Mouse (Mus musculus): ENCODE measurements around the gene Ctdsp1. TPM values are rescaled to one million over a fixed set of nuclear protein-coding genes. Genes with fewer than 3 reads are reported as not detected.
"Not testable (repeated sequence)": the region's sequence is repeated elsewhere in the genome, so short reads cannot be mapped to it uniquely, and the experiment has no call there.

The Ctdsp1 gene
- total RNA-seq, 2 experiments from 2014 or later, result 26.8 to 84.0 TPM

DNA sequence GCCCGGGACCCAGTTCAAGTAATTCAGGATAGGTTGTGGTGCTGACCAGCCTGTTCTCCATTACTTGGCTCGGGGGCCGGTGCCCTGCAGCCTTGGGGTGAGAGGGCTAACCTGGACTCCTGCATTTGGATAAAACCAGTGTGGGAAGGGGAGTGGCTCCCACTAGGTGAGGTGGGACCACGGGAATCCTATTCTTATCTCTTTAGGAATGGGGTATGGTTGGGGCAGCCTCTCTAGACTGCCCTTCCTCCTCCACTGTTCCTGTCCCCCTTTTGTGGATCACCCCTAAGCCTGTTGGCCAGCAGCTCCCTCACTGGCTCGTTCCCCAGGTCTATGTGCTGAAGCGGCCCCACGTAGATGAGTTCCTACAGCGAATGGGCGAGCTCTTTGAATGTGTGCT, 3.0 kb downstream of the Ctdsp1 start:
- no peak for ATAC-seq (replicated peaks; ENCODE audit: low FRiP score, low TSS enrichment, poor library complexity, severe bottlenecking)

- ATAC-seq (replicated peaks; ENCODE audit: low FRiP score, low TSS enrichment, poor library complexity, severe bottlenecking), result no peak
Observed at GRCm38 (mm10) chr1:74394858-74395257, 3.5 kb downstream of the Ctdsp1 start.

DNA sequence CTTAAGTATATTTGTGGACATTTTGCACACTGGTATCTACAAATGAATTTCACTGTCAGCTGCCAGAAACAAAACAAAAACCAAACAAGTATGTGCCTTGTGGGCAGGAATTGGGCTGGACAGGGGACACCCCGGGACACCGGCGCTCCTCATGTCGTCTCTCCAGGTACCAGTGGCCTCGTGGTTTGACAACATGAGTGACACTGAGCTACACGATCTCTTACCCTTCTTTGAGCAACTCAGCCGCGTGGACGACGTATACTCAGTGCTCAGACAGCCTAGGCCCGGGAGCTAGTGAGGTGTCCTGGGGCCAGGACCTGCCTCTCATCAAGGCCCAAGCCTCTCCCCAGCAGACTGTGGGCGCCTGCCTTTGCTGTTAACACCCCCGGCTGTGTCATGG, 4.0 kb downstream of the Ctdsp1 start:
- no peak for ATAC-seq (replicated peaks; ENCODE audit: low FRiP score, low TSS enrichment, poor library complexity, severe bottlenecking)

DNA sequence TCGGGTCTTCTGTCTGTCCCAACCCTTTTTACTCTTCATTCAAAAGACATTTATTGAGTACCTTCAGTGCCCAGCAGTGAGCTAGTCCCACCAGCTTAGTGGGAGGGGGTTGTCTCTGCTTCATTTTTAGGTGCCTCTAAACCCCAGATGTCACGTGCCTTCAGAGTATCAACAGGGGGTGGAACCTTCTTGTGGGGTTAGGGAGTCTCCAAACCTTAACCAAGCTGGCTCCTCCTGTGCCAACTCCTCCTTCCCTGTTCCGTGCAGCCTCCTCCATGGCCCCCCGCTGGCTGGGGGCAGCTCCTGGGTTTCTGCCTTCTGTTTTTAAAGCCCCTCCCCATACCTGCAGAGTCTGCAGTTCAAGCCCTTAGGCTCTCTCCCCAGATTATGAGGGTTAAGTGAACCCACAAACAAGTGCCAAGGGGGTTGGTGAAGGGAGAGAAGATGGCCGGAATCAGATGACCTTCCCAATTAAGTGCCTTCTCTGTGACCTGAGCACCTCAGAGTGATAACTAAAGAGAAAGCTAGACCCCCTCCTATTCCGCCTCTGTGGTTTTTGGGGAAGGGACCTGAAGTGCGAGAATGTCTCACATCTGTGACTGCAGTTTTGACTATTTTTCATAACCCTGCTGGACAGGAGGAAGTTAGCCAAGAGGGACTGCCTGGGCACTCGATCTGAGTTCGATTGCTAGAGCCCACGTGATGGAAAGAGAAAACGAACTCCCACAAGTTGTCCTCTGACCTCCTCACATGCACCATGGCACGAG, 5.3 kb downstream of the Ctdsp1 start:
- ATAC-seq (replicated peaks; ENCODE audit: low FRiP score, low TSS enrichment, poor library complexity, severe bottlenecking), result not testable (repeated sequence)

DNA sequence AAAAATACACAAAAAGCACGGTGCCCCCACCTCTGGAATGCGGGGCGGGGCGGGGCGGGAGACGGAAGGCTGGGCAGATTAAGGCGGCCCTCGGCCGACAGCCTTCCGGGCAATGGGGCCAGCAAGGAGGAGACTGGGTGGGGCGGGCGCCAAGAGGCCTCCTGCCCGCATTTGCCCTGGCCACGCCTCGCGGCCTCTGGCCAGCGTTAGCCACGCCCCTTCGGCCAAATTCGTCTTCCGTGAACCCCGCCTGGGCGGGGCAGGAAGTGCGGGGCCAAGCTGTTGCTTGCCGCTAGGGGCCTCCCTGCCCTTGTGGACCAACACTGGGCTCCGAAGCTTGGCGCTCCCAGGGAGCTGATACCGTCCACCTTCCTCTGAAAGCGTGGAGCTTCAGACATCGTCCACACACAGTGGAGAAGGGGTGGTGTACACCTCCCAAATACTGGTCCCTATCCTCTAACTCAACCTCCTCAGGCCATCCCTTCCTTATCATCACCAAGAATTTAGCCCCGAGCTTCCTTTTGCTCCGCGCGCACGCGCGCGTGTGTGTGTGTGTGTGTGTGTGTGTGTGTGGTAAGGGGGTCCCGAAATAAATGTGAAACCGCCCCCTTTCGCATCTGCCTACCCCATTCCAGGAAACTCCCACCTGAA, 6.1 kb downstream of the Ctdsp1 start:
- ATAC-seq (replicated peaks; ENCODE audit: low FRiP score, low TSS enrichment, poor library complexity, severe bottlenecking), result peak; percentile 81

- ATAC-seq (replicated peaks; ENCODE audit: low FRiP score, low TSS enrichment, poor library complexity, severe bottlenecking), result peak; percentile 55
Observed at GRCm38 (mm10) chr1:74397919-74398451, 6.7 kb downstream of the Ctdsp1 start.

DNA sequence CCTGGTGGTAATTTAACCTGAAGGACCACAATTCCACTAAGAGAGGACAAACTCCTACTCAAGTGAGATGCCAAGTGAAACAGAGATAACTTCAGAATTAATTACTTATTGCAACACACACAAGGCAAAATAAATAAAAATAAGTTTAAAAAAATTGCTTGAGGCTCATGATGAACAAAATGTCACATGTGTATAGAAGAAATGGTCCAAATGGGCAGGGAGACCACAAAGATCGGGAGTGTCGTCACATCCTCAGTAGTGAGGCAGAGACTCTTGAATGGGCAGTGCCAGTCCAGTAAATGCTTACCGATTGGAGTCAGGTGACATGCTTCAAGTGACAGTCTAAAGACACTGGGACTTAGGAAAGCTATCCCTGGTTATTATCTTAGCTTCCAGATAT, 9.2 kb downstream of the Ctdsp1 start:
- no peak for ATAC-seq (replicated peaks; ENCODE audit: low FRiP score, low TSS enrichment, poor library complexity, severe bottlenecking)

DNA sequence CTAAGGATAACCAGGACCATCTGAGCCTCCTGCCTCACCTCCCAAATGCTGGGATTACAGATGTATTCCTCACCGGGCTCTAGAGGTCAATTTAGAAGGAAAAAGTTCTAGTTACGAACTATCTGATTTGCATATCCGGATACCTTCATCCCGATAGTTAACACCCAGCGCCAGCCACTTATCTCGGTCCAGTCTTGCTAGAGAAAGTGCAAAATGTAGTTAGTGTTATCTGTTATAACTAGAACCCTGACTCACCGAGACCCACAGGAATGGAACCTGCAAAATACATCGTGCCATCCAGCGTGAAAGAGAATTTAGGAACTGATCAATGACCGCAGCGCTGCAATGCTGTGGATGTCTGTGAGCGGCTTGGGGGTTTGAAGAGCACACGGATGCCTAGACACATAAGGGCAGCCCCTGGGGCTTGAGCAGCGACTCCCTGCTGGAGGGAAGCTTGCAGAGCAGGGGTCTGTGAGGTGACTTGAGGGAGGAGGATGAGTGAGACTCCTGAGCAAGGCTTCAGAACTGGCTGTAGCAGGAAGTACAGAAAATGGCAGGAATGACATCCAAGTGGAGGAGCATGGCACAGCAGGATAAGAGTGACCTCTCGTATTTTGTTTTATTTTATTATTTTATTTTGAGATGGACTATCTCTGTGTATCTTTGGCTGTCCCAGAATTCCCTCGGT, 9.8 kb downstream of the Ctdsp1 start:
- no peak for ATAC-seq (replicated peaks; ENCODE audit: low FRiP score, low TSS enrichment, poor library complexity, severe bottlenecking)

DNA sequence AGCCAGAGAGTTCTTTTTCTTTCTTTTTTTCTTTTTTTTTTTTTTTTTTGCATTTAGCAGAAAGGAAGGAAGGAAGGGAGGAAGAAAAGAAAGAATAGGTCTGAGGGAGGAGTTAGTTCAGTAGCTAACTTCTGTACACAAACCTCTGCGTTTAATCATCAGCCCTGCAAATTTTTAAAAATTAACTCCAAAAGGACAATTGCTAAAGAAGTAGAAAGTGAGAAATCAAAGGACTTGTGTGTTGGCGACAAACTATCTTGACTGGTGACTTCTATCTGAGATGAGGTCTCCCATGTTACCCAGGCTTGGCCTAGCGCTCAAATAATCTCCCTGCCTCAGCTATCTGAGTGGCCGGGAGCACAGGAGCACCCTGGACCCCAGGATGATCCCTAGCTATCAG, 12.9 kb downstream of the Ctdsp1 start:
- ATAC-seq (replicated peaks; ENCODE audit: low FRiP score, low TSS enrichment, poor library complexity, severe bottlenecking), result no peak

DNA sequence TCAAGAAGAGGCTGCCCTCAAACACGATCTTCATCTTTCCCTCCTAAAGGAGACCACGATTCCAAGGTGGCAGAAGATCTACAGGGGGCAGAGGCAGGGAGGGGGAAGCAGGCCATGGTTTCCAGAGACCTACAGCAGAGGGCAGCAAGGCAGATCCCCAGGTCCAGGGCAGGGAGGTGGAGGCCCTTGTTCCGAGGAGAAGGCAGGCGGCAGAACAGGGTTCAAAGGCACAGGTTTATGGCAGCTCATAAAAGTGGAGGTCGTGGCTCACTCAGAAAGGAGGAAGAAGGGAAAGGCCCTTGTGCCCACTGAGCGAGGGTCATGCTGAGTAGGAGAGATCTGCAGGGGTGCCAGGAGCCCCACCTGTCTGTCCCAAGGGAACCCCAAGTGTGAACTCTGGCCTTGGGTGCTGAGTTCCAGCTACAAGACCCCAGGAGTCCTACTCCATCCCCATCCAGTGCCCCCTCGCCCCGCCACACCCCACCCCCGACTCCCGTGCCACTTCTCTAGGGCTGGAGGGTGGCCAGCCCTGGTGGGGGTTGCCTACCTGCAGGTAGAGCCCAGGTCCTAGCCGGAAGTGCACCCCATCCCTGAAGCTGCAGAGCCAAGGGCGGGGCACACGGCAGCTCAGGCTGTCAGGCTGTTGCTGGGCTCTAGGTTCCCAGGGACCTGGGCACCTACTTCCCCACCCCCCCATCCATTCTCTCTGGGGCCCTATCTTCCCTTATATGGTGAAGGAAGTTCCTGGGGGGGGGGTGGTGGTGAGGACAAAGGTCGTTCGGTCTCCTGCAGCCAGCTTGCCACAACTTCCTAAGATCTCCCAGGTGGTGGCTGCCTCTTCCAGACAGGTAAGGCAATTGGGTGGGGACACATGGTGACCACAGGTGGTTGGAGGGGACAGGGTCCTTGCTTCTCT, 17.5 kb downstream of the Ctdsp1 start, which contains the start of gene Vil1:
Vil1 (plus strand) TSS at position 788 of the 916 bp plus-strand sequence.
- no peak for ATAC-seq (replicated peaks; ENCODE audit: low FRiP score, low TSS enrichment, poor library complexity, severe bottlenecking)

- no peak for ATAC-seq (replicated peaks; ENCODE audit: low FRiP score, low TSS enrichment, poor library complexity, severe bottlenecking)
Observed at GRCm38 (mm10) chr1:74411753-74412325, 20.5 kb downstream of the Ctdsp1 start.

DNA sequence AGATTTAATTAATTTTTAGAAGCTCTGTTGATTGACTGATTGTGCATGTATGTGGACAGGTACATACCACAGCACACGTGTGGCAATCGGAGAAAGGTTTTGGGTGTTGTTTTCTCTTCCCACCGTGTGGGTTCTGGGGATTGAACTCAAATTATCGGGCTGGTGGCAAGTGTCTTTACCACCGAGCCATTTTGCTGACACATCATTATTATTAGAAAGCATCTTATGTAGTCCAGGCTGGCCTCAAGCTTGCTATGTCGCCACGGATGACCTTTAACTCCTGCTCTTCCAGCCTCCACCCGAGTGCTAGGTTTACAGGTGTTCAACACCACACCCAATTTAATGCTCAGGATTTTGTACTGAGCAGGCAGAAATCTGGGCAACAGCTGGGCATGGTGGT, 21.4 kb downstream of the Ctdsp1 start:
- no peak for ATAC-seq (replicated peaks; ENCODE audit: low FRiP score, low TSS enrichment, poor library complexity, severe bottlenecking)

GRCm38 (mm10) chr1:74415143-74415542, 23.8 kb downstream of the Ctdsp1 start:
- peak; percentile 87 for ATAC-seq (replicated peaks; ENCODE audit: low FRiP score, low TSS enrichment, poor library complexity, severe bottlenecking)

DNA sequence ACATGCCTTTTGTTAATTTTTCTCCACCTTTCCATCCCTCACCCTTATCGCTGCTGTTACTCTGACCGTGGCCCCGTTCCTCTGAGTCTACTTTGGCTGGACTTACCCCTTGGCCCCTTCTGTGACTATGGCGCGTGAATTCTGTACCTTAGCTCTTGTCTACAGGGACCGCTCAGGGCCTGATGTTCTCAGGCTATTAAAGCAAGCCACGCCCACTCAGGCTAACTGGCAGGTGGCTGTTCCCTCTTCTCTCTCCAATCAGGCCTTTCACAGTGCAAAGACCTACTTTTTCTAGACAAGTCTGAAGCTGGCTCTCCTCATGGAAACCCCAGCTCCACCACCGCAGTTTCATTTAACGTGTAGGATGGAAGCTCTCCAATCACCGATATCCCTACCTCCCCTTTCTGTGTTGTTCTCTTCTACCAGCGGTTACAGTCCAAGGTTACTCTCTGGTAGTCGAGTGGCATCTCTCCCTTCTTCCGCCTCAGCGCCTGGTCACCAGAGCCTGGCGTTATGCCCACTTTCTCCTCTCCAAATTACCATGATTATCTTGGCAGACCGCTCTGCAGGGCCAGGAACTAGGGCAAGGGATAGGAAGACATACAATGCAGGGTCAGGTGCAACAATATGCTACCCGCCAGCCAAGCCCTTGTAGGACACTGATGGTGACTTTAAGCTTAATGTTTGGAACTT, 27.6 kb downstream of the Ctdsp1 start:
- ATAC-seq (replicated peaks; ENCODE audit: low FRiP score, low TSS enrichment, poor library complexity, severe bottlenecking), result no peak

DNA sequence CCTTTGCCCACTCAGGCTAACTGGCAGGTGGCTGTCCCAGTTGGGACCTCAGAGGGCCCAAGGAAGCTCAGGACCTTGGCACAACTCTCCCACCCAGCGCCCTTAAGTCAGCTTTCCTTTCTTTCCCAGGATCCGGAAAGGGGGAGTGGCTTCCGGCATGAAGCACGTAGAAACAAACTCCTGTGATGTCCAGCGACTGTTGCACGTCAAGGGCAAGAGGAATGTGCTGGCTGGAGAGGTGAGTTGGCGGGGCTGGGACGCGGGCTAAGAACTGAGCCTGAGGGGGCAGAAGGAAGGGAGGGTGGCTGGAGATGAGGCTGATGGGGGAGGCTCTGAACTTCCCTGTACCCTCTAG, 28.1 kb downstream of the Ctdsp1 start:
- no peak for ATAC-seq (replicated peaks; ENCODE audit: low FRiP score, low TSS enrichment, poor library complexity, severe bottlenecking)

GRCm38 (mm10) chr1:74423147-74423546, 31.8 kb downstream of the Ctdsp1 start:
- no peak for ATAC-seq (replicated peaks; ENCODE audit: low FRiP score, low TSS enrichment, poor library complexity, severe bottlenecking)

- no peak for ATAC-seq (replicated peaks; ENCODE audit: low FRiP score, low TSS enrichment, poor library complexity, severe bottlenecking)
Observed at GRCm38 (mm10) chr1:74425845-74426244, 34.5 kb downstream of the Ctdsp1 start.

DNA sequence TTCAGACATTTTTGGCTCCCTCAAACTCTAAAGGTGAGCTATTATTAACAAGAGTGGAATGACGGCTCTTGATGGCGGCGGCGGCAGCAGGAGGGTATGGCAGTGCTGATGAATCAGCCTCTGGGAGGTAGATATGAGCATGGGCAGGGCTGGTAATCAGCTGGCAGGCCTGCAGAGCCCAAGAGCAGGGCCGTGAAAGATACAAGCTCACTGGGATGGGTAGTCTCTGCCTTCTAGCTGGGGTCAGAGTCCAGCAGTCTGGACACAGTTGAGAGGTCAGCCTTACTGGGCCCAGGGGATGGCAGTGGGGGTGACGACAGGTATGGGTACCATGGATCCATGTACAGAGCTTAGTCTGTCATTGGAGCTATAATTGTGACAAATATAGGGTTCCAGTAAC, 41.9 kb downstream of the Ctdsp1 start:
- ATAC-seq (replicated peaks; ENCODE audit: low FRiP score, low TSS enrichment, poor library complexity, severe bottlenecking), result no peak
